Mouse (Mus musculus) kidney, adult 11 months (tissue): ENCODE results near the gene Dmap1.

ENCODE experiments used
- DNase-seq: peaks from one replicate; pipeline ENCODE4 v3.0.0; 2022

The Dmap1 gene

DNA sequence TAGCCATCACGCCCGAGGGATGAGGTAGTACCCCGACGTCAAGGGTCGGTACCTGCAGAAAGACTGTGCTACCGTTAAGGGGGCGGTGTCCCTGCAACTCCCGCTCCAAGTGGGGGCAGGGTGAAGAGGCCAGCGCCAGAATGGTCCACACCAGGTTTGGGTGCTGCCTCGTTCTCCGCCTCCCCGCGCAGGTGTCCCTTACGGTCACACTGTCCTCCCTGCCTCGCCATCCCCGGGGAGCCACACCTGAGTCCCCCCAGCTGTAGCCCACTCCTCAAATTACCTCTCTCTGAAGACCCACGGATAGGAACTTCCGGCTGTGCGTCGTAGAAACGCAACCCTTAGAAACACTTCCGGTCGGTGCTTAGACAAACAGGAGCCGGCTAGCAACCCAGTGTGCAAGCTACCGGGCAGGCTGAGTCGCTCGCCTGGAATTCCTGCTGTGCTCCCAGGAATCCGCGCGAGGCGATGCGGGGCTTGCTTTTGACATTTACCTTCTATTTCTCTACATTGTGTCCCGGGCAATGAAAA, at the start of gene Dmap1:
Dmap1 (minus strand) TSS at position 343 of the 531 bp plus-strand sequence.
- DNase-seq: peak; percentile 74

- DNase-seq: no peak
Observed at GRCm38 (mm10) chr4:117724112-117724511, 42.0 kb upstream of the Dmap1 start, which contains the start of gene Gm12845. Gene Gm12845, plus strand, starts transcription at chr4:117724412.

DNA sequence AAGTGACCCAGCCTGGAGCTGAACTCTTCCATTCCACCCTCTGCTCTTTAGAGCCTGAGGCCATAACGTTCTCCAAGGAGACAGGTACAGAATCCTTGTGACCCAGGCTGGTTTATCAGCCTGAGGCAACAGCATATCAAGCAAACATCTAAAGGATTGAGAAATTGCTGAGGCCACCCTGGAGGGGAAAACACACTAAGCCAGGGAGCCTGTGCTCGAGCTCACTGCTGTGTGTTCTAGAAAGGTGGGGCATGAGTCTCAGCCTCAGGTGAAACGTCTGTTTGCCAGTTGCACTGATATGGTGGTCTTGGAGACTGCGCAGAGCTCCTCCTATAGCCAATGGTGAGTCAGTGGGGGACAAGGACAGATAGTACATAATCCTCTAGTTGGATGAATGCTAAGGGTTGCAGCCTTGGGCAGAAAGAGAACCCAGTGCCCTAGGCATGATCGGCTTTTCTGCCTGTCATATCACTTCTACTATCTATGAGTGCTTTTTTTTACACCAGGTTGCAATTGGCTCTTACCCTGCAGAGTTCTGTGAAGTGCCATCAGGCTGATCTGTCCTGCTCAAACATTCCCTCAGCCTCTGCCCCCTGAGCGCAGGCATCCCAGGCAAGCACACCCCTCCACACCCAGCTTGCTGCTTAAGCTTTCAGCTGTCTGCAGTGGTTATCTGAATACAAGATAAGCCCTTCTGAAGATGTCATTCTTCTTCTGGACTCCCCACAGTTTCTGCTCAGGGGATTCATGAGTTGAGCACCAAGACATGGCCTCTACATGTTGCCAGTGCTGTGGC, 31.4 kb upstream of the Dmap1 start:
- no peak for DNase-seq

DNA sequence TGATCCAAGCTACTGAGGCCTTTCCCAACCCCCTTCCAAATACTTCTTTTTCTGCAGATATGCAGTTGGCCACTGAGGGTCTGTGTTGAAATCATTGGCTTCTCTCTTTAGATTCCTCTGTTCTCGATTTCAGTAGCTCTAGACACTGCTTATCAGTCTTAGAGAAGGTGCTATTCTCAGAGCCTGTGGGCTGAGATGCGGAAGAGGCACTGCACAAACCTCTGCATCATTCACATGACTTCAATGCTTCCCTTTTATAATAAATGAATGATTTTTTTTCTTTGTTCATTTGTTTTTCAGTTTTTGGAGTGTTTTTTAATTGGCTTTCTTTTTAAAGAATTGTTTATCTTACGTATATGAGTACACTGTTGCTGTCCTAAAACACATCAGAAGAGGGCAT, 30.2 kb upstream of the Dmap1 start:
- DNase-seq: no peak

GRCm38 (mm10) chr4:117708780-117709550, 26.9 kb upstream of the Dmap1 start:
- DNase-seq: peak; percentile 4

- DNase-seq: peak; percentile 9
Observed at GRCm38 (mm10) chr4:117705361-117705760, 23.3 kb upstream of the Dmap1 start.

- no peak for DNase-seq
Observed at GRCm38 (mm10) chr4:117686354-117686753, 4.3 kb upstream of the Dmap1 start.

DNA sequence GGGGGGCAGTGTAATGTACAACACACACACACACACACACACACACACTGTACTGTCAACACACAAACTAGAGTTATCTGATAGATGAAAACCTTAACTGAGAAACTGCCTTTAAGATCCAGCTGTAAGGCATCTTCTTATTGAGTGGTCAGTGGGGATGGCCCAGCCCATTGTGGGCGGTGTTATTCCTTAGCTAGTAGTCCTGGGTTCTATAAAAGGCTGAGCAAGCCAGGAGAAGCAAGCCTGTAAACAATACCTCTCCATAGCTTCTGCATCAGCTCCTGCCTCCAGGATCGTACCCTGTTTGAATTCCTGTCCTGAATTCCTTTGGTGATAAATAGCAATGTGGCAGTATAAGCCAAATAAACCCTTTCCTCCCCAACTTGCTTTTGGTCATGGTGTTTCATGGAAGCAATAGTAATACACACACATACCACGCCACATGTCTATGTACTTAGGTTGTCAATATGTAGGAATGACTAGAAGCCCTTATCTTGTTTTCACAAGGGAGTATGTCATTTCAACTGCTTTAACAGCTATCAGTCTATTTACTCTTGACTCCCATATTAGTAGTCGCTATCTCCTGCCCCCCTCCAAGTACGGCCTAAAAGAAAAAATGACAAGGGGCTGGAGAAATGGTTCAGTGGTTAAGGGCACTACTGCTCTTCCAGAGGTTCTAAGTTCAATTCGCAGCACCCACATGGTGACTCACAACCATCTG, 1.1 kb upstream of the Dmap1 start:
- no peak for DNase-seq

DNA sequence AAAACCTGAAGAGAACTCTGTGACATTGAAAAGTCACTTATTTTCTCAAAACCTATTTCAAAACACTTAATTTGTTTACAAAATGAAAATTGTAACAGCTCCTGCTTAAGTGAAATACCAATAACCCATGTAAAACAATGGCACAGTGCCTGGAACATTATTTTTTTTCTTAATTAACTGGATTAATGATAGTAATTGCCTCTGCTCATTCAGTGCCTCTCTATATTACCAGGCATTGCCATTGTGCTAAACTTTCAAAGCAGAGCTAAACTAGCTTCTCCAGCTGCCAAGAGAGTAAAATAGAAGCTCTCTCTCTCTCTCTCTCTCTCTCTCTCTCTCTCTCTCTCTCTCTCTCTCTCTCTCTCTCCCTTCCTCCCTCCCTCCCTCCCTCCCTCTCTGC, 390 bp upstream of the Dmap1 start:
- no peak for DNase-seq

- DNase-seq: no peak
Observed at GRCm38 (mm10) chr4:117680963-117681362, 1.1 kb downstream of the Dmap1 start.

GRCm38 (mm10) chr4:117676903-117677302, 5.2 kb downstream of the Dmap1 start:
- DNase-seq: peak; percentile 50

- no peak for DNase-seq
Observed at GRCm38 (mm10) chr4:117673901-117674300, 8.2 kb downstream of the Dmap1 start.

GRCm38 (mm10) chr4:117672042-117672441, 10.0 kb downstream of the Dmap1 start:
- DNase-seq: no peak

DNA sequence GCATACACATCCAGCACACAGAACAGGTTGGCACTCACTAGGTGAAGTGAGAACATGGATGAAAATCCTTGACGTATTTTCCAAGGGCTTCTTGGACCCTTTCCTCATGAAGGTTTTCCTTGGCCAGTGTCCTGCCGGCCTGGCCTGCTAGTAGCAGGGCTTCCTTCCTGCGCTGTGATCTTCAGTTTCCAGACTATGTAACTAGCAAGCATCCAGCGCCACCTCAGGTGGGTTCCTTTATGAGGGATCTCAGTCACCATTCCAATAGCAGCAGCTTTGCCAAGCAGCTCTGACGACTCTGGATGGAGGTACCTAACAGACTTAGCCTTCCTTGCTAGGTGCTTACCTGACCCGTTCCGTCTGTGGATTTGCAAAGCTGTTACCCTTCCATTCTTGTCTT, 12.2 kb downstream of the Dmap1 start:
- no peak for DNase-seq

DNA sequence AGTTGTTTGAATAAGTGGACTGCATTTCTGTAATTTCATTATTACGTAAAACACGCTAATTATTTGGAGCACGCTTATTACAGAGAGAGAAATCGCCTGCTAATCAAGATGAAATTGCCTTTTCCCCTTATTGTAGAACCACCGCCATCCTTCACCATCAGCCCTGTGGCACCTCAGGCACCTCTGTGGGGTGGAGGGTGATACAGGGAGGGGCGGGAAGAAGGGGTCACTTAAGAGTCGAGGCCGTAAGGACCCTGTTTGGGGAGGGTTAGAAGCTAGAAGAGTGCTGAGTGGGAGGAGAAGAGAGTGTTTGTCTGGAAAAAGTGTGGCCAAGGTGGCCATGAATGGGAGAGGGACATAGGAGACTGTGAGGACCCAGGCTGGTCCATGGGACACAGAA, 16.0 kb downstream of the Dmap1 start:
- no peak for DNase-seq

DNA sequence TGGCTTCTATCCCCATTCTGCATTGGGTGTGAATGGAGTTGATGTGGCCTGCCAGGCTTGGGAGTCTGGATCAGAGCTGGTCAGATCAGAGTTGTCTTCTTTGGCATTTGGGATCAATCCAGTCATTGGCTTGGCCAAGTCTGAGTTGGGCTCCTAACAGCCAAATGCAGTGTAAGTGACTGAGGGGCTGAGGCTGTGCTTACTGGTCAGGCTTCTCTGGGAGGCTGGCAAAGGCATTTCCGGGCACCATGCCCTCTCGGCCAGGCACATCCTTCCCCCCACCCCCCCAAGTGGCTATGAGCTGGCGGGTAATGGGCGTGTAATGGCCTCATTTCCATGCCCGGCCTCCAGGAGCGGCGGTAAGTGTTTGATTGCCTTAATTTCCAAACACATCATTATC, 16.5 kb downstream of the Dmap1 start:
- DNase-seq: no peak

- no peak for DNase-seq
Observed at GRCm38 (mm10) chr4:117664411-117665137, 17.5 kb downstream of the Dmap1 start.

DNA sequence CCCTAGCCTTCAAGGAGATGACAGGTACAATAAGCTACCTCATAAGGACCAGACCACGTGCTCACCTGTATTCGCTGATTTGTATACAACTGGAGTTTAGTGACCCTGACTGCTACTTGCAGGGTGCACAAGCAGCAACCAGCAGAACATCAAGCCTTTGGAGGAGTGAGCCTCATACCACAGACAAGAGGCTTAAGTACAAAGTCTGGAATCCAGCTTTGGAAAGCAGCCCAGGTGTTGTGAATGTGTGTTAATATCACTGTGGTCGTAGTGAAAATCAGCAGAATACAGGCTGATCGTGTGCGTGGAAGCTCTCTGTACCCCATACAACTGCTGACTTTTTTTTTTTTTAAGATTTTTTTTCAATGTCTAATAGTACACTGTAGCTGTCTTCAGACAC, 22.1 kb downstream of the Dmap1 start:
- DNase-seq: peak; percentile 69

DNA sequence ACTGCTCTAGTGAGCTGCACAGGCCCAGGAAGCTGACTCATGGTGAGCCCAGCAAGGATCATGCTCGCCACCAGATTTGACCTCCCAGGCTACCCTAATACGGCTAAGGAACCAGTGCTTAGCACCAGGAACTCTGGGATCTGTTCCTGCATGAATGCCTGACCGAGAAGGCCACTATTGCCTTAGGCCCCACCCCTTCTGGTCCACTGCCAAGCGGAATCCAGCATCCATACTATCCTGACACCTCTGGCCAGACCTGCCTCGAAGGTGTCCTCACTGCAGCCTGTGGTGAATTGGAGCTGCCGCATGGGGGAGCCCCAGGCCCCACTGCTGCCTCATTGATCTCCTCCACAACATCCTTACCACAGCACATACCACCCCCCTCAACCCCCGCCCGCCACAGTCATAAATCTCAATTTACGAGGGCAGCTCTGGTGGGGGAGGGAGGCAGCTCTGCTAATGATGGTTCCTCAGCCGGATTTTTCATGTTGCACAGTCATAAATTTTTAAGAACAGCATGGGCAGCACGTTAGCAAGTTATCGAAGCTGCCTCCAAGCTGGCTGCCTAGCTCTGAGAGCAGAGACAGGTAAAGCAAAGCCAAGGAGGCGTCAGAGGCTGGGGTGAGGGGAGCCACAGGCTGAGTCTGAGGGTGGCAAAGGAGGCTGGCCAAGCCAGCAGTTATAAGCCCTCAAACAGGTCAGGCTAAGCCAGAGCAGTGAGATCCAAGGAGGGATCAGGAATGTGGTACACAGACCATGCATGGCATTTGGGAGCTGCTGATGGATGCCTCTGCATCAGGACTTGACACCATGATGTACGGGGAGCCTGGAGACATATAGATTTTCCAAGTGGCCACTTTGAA, 23.3 kb downstream of the Dmap1 start:
- peak; percentile 55 for DNase-seq

GRCm38 (mm10) chr4:117657646-117658045, 24.4 kb downstream of the Dmap1 start:
- no peak for DNase-seq

- no peak for DNase-seq
Observed at GRCm38 (mm10) chr4:117656961-117657360, 25.1 kb downstream of the Dmap1 start.

DNA sequence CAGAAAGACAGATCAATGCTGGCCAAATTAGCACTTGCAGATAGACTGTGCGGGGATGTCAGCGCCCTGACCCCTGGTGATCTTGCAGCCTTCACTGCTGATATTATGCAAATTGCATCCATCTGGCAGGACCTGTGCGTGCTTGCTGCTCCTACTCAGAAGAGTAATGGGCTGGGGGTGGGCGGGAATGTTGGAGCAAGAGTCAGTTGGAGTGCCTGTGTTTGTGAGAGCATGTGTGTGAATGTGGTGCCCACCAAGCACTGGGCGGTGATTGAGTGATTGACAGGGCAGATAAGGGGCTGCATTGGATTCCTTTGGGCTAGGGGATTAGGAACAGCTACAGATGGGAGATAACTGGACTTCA, 26.6 kb downstream of the Dmap1 start:
- no peak for DNase-seq
